Mouse (Mus musculus): ENCODE data around the gene Pgm5. TPM values are rescaled to one million over a fixed set of nuclear protein-coding genes. Genes with fewer than 3 reads are reported as not detected.
A peak's percentile ranks its signal among the peaks of the same experiment; 100 is the strongest.

Gene Pgm5
- polyA plus RNA-seq, 1 experiment from 2014 or later = 1.8 TPM

- Histone ChIP-seq H3K27me3 (ENCODE audit: control insufficient read depth, insufficient read depth, low read length) (no peaks in the 10 kb centered on the region), H3K9me3 (ENCODE audit: control insufficient read depth, low read length) (no peaks in the 10 kb centered on the region), H3K27ac (ENCODE audit: low read depth, low read length) (no peak overlapping the region), H3K9ac (ENCODE audit: low read depth, low read length) (no peak overlapping the region), H3K36me3 (ENCODE audit: control insufficient read depth, insufficient read depth, low read length) (no peaks in the 10 kb centered on the region), H3K4me1 (ENCODE audit: control insufficient read depth, insufficient read depth, low read length) (no peaks in the 10 kb centered on the region), H3K4me3 (ENCODE audit: low read length) (no peak overlapping the region), H3K4me2 (replicated peaks; ENCODE audit: low read depth, low read length) (no peak overlapping the region)
- ATAC-seq (ENCODE audit: low FRiP score, low TSS enrichment) = no peak
- WGBS = 85% methylated on average over 2 of the region's 2 CpGs
Measured at GRCm38 (mm10) chr19:24692691-24693090, 169.0 kb downstream of the Pgm5 start.

GRCm38 (mm10) chr19:24689531-24689930 is 172.1 kb downstream of the Pgm5 start:
- Histone ChIP-seq H3K9ac (ENCODE audit: low read depth, low read length) (no peak overlapping the region), H3K4me2 (replicated peaks; ENCODE audit: low read depth, low read length) (no peak overlapping the region), H3K36me3 (ENCODE audit: control insufficient read depth, insufficient read depth, low read length) (no peaks in the 10 kb centered on the region), H3K4me1 (ENCODE audit: control insufficient read depth, insufficient read depth, low read length) (no peaks in the 10 kb centered on the region), H3K9me3 (ENCODE audit: control insufficient read depth, low read length) (no peaks in the 10 kb centered on the region), H3K27ac (ENCODE audit: low read depth, low read length) (no peak overlapping the region), H3K4me3 (ENCODE audit: low read length) (no peak overlapping the region), H3K27me3 (ENCODE audit: control insufficient read depth, insufficient read depth, low read length) (no peaks in the 10 kb centered on the region)
- no peak for ATAC-seq (ENCODE audit: low FRiP score, low TSS enrichment)
- 99% methylated on average over 4 of the region's 4 CpGs for WGBS

- Histone ChIP-seq H3K9me3 (ENCODE audit: control insufficient read depth, low read length) (no peaks in the 10 kb centered on the region), H3K36me3 (ENCODE audit: control insufficient read depth, insufficient read depth, low read length) (no peaks in the 10 kb centered on the region), H3K27me3 (ENCODE audit: control insufficient read depth, insufficient read depth, low read length) (no peaks in the 10 kb centered on the region), H3K9ac (ENCODE audit: low read depth, low read length) (no peak overlapping the region), H3K27ac (ENCODE audit: low read depth, low read length) (no peak overlapping the region), H3K4me2 (replicated peaks; ENCODE audit: low read depth, low read length) (no peak overlapping the region), H3K4me3 (ENCODE audit: low read length) (no peak overlapping the region), H3K4me1 (ENCODE audit: control insufficient read depth, insufficient read depth, low read length) (no peaks in the 10 kb centered on the region)
- WGBS = 85% methylated on average over 6 of the region's 6 CpGs
- ATAC-seq (ENCODE audit: low FRiP score, low TSS enrichment) = no peak
Measured at GRCm38 (mm10) chr19:24688327-24688726, 173.3 kb downstream of the Pgm5 start.

GRCm38 (mm10) chr19:24686411-24686810 is 175.2 kb downstream of the Pgm5 start:
- ATAC-seq (ENCODE audit: low FRiP score, low TSS enrichment) = no peak
- WGBS = 88% methylated on average over 10 of the region's 10 CpGs

GRCm38 (mm10) chr19:24683016-24683720 is 178.5 kb downstream of the Pgm5 start:
- no peaks in the 10 kb centered on the region for H3K4me1 ChIP-seq (ENCODE audit: control insufficient read depth, insufficient read depth, low read length)
- ATAC-seq (ENCODE audit: low FRiP score, low TSS enrichment) = no peak
- H3K27me3 ChIP-seq (ENCODE audit: control insufficient read depth, insufficient read depth, low read length) = no peaks in the 10 kb centered on the region
- H3K9ac ChIP-seq (ENCODE audit: low read depth, low read length) = no peak overlapping the region
- H3K4me3 ChIP-seq (ENCODE audit: low read length) = no peak overlapping the region
- no peak overlapping the region for H3K27ac ChIP-seq (ENCODE audit: low read depth, low read length)
- H3K9me3 ChIP-seq (ENCODE audit: control insufficient read depth, low read length) = no peaks in the 10 kb centered on the region
- 50% methylated on average over 12 of the region's 12 CpGs for WGBS
- H3K4me2 ChIP-seq (replicated peaks; ENCODE audit: low read depth, low read length) = no peak overlapping the region
- H3K36me3 ChIP-seq (ENCODE audit: control insufficient read depth, insufficient read depth, low read length) = no peaks in the 10 kb centered on the region

More at GRCm38 (mm10) chr19:24686411-24686810, 175.2 kb downstream of the Pgm5 start:
- no peaks in the 10 kb centered on the region for H3K36me3 ChIP-seq (ENCODE audit: control insufficient read depth, insufficient read depth, low read length)
- no peak overlapping the region for H3K27ac ChIP-seq (ENCODE audit: low read depth, low read length)
- H3K27me3 ChIP-seq (ENCODE audit: control insufficient read depth, insufficient read depth, low read length) = no peaks in the 10 kb centered on the region
- no peaks in the 10 kb centered on the region for H3K4me1 ChIP-seq (ENCODE audit: control insufficient read depth, insufficient read depth, low read length)
- H3K9ac ChIP-seq (ENCODE audit: low read depth, low read length) = no peak overlapping the region
- no peak overlapping the region for H3K4me2 ChIP-seq (replicated peaks; ENCODE audit: low read depth, low read length)
- no peak overlapping the region for H3K4me3 ChIP-seq (ENCODE audit: low read length)
- H3K9me3 ChIP-seq (ENCODE audit: control insufficient read depth, low read length) = no peaks in the 10 kb centered on the region

GRCm38 (mm10) chr19:24677242-24677984 is 184.2 kb downstream of the Pgm5 start:
- no peak for ATAC-seq (ENCODE audit: low FRiP score, low TSS enrichment)
- no peak overlapping the region for H3K9ac ChIP-seq (ENCODE audit: low read depth, low read length)
- H3K4me1 ChIP-seq (ENCODE audit: control insufficient read depth, insufficient read depth, low read length) = peaks cover 9% of the 10 kb centered on the region; the same call in 1 of the 2 replicates
- no peaks in the 10 kb centered on the region for H3K9me3 ChIP-seq (ENCODE audit: control insufficient read depth, low read length)
- no peaks in the 10 kb centered on the region for H3K27me3 ChIP-seq (ENCODE audit: control insufficient read depth, insufficient read depth, low read length)
- no peak overlapping the region for H3K4me2 ChIP-seq (replicated peaks; ENCODE audit: low read depth, low read length)
- H3K4me3 ChIP-seq (ENCODE audit: low read length) = no peak overlapping the region
- H3K27ac ChIP-seq (ENCODE audit: low read depth, low read length) = no peak overlapping the region
- 70% methylated on average over 8 of the region's 8 CpGs for WGBS
- no peaks in the 10 kb centered on the region for H3K36me3 ChIP-seq (ENCODE audit: control insufficient read depth, insufficient read depth, low read length)

GRCm38 (mm10) chr19:24676429-24676828 is 185.2 kb downstream of the Pgm5 start:
- H3K27me3 ChIP-seq (ENCODE audit: control insufficient read depth, insufficient read depth, low read length) = no peaks in the 10 kb centered on the region
- no peak overlapping the region for H3K4me2 ChIP-seq (replicated peaks; ENCODE audit: low read depth, low read length)
- no peak for ATAC-seq (ENCODE audit: low FRiP score, low TSS enrichment)
- no peak overlapping the region for H3K4me3 ChIP-seq (ENCODE audit: low read length)
- peaks cover 16% of the 10 kb centered on the region; the same call in 1 of the 2 replicates for H3K4me1 ChIP-seq (ENCODE audit: control insufficient read depth, insufficient read depth, low read length)
- no peak overlapping the region for H3K27ac ChIP-seq (ENCODE audit: low read depth, low read length)
- no peaks in the 10 kb centered on the region for H3K9me3 ChIP-seq (ENCODE audit: control insufficient read depth, low read length)
- no peak overlapping the region for H3K9ac ChIP-seq (ENCODE audit: low read depth, low read length)
- H3K36me3 ChIP-seq (ENCODE audit: control insufficient read depth, insufficient read depth, low read length) = no peaks in the 10 kb centered on the region
- 71% methylated on average over 7 of the region's 7 CpGs for WGBS

GRCm38 (mm10) chr19:24673762-24674161 is 187.9 kb downstream of the Pgm5 start, which contains the start of gene Tmem252:
Gene Tmem252, plus strand, starts transcription at chr19:24674008.
- H3K27me3 ChIP-seq (ENCODE audit: control insufficient read depth, insufficient read depth, low read length) = no peaks in the 10 kb centered on the region
- H3K9me3 ChIP-seq (ENCODE audit: control insufficient read depth, low read length) = no peaks in the 10 kb centered on the region
- H3K27ac ChIP-seq (ENCODE audit: low read depth, low read length) = peak within 1 kb of the TSS; percentile 30; the same call in 1 of the 2 replicates
- 39% methylated on average over 4 of the region's 4 CpGs for whole genome bisulfite sequencing
- peak; percentile 50; the same call in 1 of the 2 replicates for ATAC-seq (ENCODE audit: low FRiP score, low TSS enrichment)
- no peaks in the 10 kb centered on the region for H3K36me3 ChIP-seq (ENCODE audit: control insufficient read depth, insufficient read depth, low read length)
- H3K9ac ChIP-seq (ENCODE audit: low read depth, low read length) = no peak within 1 kb of the TSS
- peak within 1 kb of the TSS; percentile 15 for H3K4me2 ChIP-seq (replicated peaks; ENCODE audit: low read depth, low read length)
- no peak within 1 kb of the TSS for H3K4me3 ChIP-seq (ENCODE audit: low read length)
- H3K4me1 ChIP-seq (ENCODE audit: control insufficient read depth, insufficient read depth, low read length) = peaks cover 22% of the 10 kb centered on the region; the same call in 1 of the 2 replicates

GRCm38 (mm10) chr19:24673331-24673730 is 188.3 kb downstream of the Pgm5 start:
- H3K36me3 ChIP-seq (ENCODE audit: control insufficient read depth, insufficient read depth, low read length) = no peaks in the 10 kb centered on the region
- H3K27ac ChIP-seq (ENCODE audit: low read depth, low read length) = no peak overlapping the region
- ATAC-seq (ENCODE audit: low FRiP score, low TSS enrichment) = no peak; the same call in 1 of the 2 replicates
- WGBS = 76% methylated on average over 10 of the region's 10 CpGs
- H3K9me3 ChIP-seq (ENCODE audit: control insufficient read depth, low read length) = no peaks in the 10 kb centered on the region
- H3K27me3 ChIP-seq (ENCODE audit: control insufficient read depth, insufficient read depth, low read length) = no peaks in the 10 kb centered on the region
- peaks cover 22% of the 10 kb centered on the region; the same call in 1 of the 2 replicates for H3K4me1 ChIP-seq (ENCODE audit: control insufficient read depth, insufficient read depth, low read length)
- no peak overlapping the region for H3K9ac ChIP-seq (ENCODE audit: low read depth, low read length)
- H3K4me2 ChIP-seq (replicated peaks; ENCODE audit: low read depth, low read length) = no peak overlapping the region
- no peak overlapping the region for H3K4me3 ChIP-seq (ENCODE audit: low read length)
